Comparison of ENCODE assay signal across 8 mouse cellular contexts in the genomic region with DNA sequence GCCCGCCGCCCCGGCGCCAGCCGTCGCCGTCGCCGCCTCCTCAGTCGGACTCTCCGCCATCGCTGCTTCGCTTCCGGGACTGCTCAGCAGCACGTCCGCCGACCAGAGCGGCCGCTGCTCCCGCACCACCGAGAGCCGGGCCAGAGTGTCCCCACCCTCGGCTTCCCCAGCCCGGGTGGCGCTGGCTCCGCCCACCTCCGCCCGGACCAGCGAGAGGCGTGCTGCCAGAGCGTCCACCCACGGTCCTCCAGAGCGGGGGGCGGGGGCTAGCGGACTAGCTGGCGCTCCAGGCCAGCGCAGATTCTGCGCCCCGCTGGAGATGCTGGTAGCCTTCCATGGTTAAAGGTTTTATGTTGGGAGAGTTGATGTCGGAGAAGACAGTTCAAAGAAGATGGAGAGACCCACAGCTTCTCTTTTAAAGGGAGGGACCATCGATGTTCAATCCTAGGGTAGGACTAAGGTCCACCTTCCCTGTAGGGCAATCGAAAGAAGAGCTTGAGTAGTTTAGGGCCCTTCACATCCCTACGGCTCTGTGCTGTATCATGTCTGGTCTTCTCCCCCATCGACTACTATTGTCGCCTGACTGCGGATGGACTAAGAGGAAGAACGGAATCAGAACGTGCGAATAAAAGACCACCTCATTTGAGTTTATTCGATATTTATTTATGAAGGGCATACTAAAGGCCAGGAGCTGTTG. TPM values are rescaled to one million over a fixed set of nuclear protein-coding genes. Genes with fewer than 3 reads are reported as not detected.
DNase-seq lines count a peak whose midpoint lies in the region; ATAC-seq lines count a peak whose summit lies in the region.

A gene (minus strand): TSS at position 174 of the 697 bp plus-strand sequence.

- ATAC-seq in common myeloid progenitor, adult 5-6 weeks (replicated peaks; ENCODE audit: low read depth, poor library complexity, severe bottlenecking): peak; percentile 99

- peaks cover 42% of the 10 kb centered on the region for H3K4me1 ChIP-seq in megakaryocyte, embryonic 14.5 days

- no peaks in the 10 kb centered on the region for H3K27me3 ChIP-seq in megakaryocyte, embryonic 14.5 days (replicated peaks)

- H3K36me3 ChIP-seq in megakaryocyte, embryonic 14.5 days (replicated peaks; ENCODE audit: low read length): peaks cover 50% of the 10 kb centered on the region

- peak; percentile 96 for DNase-seq in ZHBTc4 (ENCODE audit: low read depth, low spot score)
- DNase-seq in gastrocnemius, adult 8-10 months (ENCODE audit: low spot score in 2 of 2): peak; percentile 97 to 98
- DNase-seq in hindlimb bud, embryonic 11.5 days (ENCODE audit: extremely low spot score, low read depth, low spot score): peak; percentile 62
- DNase-seq in left cerebral cortex, adult 8-10 months (ENCODE audit: low spot score in 2 of 2): peak; percentile 92 to 95
- DNase-seq in right cerebral cortex, postnatal 10 days (ENCODE audit: low spot score in 2 of 2): peak; percentile 98
- peak; percentile 97 for DNase-seq in urinary bladder, postnatal 25 days (ENCODE audit: low spot score)

- no peaks in the 10 kb centered on the region for H3K9me3 ChIP-seq in megakaryocyte, embryonic 14.5 days

- peak within 1 kb of the TSS; percentile 97 for H3K4me3 ChIP-seq in megakaryocyte, embryonic 14.5 days (replicated peaks)

RNA-seq across cellular contexts. Expression of the gene that starts here (rescaled TPM):
- total RNA-seq in common myeloid progenitor, adult 5-6 weeks (2017): 12.0 and 20.1 TPM in 2 replicates
- total RNA-seq in gastrocnemius, adult 8-10 months (2022): 10 to 100 TPM; 15.0 to 17.9 (median 16.3) TPM
- 10 to 100 TPM; 53.6 to 60.5 (median 59.8) TPM for total RNA-seq in left cerebral cortex, adult 8-10 months (2022)
- 12.1 and 13.8 TPM in 2 replicates for polyA plus RNA-seq in megakaryocyte, embryonic 14.5 days (2012; ENCODE audit: insufficient read depth, low replicate concordance)

Comparison
In these comparisons a context has a peak if more than half of its experiments do, and no peak if none do; other contexts are left out.
1. Peak in every context shown above with its lines: DNase-seq, ATAC-seq and H3K4me3 ChIP-seq.